Mouse (Mus musculus) thymus, postnatal 10 days (tissue): Measurements from ENCODE around the gene Sept5.

ENCODE experiments used
- DNase-seq, 2 experiments: peaks; one replicate each; pipeline ENCODE4 v3.0.0; 2021; ENCODE audit warnings: low spot score in 2 of 2

Sept5 gene

GRCm38 (mm10) chr16:18629390-18630231 lies at the start of gene Sept5:
Gene Sept5, minus strand, starts transcription at chr16:18629954.
- no peak for DNase-seq

- no peak for DNase-seq
Observed at GRCm38 (mm10) chr16:18679112-18679511, 49.4 kb upstream of the Sept5 start.

- DNase-seq, result peak; percentile 62 to 85
Observed at GRCm38 (mm10) chr16:18677746-18678679, 48.3 kb upstream of the Sept5 start.

GRCm38 (mm10) chr16:18673005-18673404 lies 43.3 kb upstream of the Sept5 start:
- DNase-seq, result no peak

GRCm38 (mm10) chr16:18672027-18672426 lies 42.3 kb upstream of the Sept5 start:
- no peak for DNase-seq

DNA sequence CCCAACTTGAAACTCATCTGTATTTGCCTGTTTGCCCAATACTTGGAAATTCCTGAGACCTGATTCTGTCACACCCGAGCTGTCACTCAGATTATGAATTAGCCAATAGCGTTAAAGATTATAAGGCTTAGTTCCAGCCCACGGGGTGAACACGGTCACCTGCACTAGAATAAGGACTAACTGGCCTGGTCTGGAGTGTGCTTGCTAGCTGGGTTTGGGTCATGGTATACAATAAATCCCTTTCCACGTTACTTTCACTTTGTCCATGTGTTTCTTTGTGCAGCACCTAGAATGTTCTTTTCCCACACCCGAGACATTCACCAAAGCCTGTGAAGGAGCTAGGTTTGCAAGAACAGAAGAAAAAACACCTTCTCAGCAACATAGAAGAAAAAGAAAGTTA lies 40.2 kb upstream of the Sept5 start:
- no peak for DNase-seq

GRCm38 (mm10) chr16:18658597-18658996 lies 28.8 kb upstream of the Sept5 start:
- DNase-seq, result no peak

DNA sequence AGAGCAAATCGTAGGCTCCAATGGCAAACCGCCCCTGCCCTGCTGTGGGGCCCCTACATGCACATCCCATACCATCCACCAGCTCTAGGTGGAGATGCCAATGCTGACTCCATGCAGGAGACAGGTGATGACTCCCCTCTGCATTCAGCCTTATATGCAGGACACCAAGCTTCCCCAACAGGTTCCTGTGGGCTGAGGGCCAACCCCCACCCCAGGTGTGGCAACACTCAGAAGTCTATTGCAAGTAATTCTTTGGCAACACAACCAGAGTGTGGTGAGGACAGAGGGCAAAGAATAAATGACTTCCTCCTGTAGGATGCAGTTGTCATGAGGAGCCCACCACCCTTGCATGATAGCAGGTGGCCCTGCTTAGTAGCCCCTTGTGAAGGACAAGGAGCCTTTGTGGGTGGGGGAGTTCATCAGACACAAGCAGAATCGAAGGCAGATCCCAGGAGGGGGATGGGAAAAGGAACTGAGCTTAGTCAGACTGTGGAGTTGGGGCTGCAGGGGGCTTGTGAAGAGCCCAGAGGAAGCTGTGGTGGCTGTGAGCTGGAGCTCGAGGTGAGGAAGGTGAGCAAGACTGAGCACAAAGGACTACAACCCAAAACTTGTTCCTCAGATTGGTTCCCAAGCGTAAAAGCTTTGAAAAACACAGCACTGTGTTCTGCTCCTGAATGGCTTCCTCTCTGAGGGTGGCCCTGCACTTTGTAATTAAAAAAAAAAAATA lies 25.8 kb upstream of the Sept5 start:
- DNase-seq, result no peak

DNA sequence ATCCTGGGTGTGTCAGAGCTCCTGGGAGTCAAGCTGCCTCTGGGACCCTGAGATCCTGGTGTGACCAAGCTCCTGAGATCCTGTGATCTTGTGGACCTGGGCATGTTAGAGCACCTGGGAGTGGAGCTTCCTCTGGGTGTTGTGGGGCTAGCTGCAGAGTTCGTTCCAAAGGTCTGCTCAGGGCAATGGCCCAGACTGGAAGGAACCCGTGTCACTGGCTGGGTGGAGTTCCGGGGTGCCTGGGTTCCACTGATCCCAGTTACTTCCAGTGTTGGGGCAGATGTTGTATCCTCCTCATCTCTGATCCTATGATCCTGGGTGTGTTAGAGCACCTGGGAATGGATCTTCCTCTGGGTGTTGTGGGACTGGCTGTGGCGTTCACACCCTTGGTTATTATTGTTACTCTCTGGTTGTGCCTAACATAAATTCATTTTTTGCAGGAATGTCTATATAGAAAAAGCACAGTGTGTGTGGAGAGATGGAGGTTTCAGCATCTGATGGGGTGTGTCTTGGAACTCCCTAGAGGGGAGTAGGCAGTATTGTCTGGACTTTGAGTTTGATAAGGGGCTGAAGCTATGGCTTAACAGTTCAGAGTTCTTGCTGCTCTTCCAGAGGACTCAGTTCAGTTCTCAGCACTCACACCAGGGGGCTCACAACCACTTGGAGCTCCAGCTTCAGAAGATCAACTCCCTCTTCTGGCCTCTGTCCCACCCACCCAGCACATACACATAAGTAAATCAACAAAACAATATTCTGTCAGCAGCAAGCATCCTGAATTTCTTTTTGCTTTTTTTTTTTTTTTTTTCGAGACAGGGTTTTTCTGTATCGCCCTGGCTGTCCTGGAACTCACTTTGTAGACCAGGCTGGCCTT lies 23.8 kb upstream of the Sept5 start:
- DNase-seq, result no peak

- no peak for DNase-seq
Observed at GRCm38 (mm10) chr16:18649126-18649525, 19.4 kb upstream of the Sept5 start.

DNA sequence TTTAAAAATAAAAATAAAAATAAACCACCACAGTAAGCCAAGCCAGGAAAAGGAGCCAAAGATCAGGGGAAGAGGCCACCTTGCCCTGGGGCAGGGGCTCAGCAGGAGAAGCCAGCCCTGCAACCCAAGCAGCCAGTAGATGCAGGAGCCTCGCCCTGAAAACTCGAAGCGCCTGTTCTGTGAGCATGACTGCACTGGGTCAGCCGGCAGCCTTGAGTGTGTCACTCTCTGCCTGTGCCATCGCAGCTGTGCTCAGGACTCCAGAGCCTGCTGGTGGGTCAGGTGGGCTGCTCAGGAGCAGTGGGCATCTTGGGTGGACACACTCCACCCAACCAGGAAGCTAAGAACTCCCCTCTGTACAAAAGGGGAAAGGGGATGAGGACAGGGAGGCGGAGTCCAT lies 15.6 kb upstream of the Sept5 start:
- DNase-seq, result no peak

- no peak for DNase-seq
Observed at GRCm38 (mm10) chr16:18644485-18644884, 14.7 kb upstream of the Sept5 start.

DNA sequence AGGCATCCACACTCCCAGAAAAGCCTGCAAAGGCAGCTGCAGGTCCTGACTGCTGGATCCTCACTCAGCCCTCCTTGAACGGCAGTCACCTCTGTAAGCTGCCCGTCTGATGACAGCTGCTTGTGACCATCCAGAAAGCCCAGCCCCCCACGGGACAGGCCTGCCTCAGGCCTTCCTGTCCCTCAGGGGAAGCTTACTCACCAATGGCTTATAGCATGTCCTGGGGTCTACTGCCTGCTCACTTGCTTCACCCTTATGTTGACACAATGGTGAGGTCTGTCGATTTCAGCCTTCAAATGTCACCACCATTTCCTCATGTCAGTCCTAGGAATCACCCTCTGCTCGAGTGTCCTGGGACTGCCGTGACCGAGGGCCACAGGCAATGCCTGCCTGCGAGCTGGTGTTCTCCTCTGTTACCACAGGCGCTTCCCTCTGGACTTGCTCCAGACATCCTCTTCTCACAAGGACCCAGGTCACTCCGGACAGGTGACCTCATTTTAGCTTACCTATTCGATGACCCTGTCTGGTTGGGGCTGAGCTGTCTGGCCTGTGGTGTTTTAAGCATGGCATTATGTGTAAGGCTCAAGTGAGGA lies 13.7 kb upstream of the Sept5 start:
- no peak for DNase-seq

DNA sequence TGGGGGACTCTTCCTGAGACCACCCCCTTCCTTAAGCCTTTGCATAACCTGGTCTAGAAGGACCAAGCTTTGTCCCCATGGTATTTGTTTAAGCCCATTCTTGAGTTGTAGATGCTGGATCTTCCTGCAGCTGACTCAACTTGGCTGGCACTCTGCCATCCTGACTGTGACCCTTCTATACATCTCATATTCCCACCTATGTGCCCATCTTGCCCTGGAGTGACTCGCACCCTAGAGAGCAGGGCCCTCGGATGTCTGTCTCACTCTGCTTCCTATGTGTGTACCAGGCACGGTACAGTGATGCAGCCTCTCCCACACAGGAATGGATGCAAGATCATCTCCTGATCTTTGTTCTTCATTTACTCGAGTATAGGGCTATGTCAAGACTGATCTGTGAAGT lies 13.1 kb upstream of the Sept5 start:
- DNase-seq, result no peak

DNA sequence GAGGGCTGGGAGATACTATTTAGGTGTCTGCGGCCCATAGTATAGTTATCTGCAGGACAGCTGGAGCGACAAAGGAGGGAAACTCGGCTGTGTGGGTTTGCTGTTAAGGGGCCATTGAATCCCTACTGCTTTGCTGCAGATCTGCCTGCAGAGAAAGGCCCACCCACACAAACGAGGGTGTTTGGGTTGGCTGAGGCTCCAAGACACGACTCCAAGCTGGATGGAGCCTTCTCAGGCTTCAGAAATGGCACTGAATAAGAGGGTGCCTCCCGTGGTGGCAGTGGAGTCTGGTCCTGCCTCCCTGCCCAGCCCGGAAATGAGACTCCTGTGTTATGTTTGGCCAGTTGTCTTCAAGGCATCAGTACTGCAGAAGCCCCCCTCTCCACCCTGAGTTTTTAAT lies 12.5 kb upstream of the Sept5 start:
- no peak for DNase-seq

GRCm38 (mm10) chr16:18639382-18639929 lies 9.7 kb upstream of the Sept5 start:
- no peak for DNase-seq

DNA sequence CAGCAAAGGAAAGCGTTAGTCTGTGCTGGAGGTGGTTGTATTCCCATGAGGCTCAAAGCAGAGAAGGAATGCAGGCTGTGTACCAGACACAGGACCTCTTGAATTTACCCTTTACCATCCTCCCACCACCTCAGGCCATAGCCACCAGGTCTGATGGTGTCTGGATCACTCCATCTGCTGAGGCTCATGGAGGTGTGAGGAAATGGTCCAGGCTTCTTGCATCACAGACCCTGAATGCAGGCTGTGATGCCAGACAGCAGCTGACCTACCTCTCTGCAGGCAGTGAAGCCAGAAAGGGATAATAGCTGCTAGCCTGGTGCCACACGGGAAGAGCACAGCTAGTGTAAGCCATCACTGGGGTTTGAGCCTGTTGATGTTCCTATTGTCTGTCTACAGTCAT lies 8.6 kb upstream of the Sept5 start:
- no peak for DNase-seq

DNA sequence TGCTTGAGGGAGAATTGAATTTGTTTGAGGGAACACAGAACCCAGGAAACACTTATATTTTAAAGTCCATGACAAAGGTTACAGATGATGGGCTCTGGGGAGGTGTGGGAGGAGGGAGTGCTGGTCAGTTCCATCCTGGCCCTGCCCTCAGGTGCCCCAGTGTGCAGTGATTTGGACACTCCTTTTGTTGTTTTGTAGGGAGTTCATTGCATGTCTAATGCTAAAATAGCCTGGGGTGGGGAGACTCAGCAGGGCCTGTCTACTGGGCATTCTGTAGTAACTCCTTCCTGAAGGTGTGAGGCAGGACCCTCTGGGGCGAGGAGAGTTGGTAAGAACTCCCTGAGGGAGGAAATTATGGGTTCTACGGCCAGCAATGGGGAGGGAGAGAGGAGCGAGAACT lies 7.0 kb upstream of the Sept5 start:
- DNase-seq, result no peak

DNA sequence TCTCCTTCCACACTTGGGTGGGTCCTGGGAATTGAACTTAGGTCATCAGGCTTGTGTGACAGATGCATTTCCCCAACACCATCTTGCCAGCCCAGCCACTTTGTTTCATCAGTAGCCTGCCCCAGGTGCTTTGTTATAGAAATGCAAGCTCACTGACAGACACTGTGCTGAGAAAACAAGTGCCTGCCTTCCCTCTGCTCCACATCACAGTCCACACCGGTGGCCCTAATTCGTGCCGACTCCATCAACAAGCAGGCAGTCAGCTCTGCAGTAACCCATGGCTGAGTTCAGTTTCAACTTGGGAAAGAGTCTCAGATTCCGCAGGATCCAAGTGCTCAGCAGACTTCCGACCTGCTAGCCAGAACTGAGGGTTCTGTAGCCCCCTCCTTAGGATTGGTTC lies 6.6 kb upstream of the Sept5 start:
- no peak for DNase-seq

- no peak for DNase-seq
Observed at GRCm38 (mm10) chr16:18633333-18633732, 3.6 kb upstream of the Sept5 start.
